ENCODE assay signal across 8 mouse cellular contexts in genomic region chr5:122990411-122991160, GRCm38 (mm10). TPM values are rescaled to one million over a fixed set of nuclear protein-coding genes. Genes with fewer than 3 reads are reported as not detected.
DNase-seq lines count a peak whose midpoint lies in the region; ATAC-seq lines count a peak whose summit lies in the region.

No protein-coding gene starts in this region.

- intact Hi-C loops in heart, postnatal 25 days (cut with DNase I) = no loop called here

- H3K9me3 ChIP-seq in embryonic facial prominence, embryonic 13.5 days = no peaks in the 10 kb centered on the region
- H3K9me3 ChIP-seq in limb, embryonic 13.5 days = no peaks in the 10 kb centered on the region
- no peaks in the 10 kb centered on the region for H3K9me3 ChIP-seq in neural tube, embryonic 11.5 days (ENCODE audit: control insufficient read depth, low read length)

- peaks cover 55% of the 10 kb centered on the region for H3K4me1 ChIP-seq in embryonic facial prominence, embryonic 13.5 days
- peaks cover 61% of the 10 kb centered on the region for H3K4me1 ChIP-seq in limb, embryonic 13.5 days
- peaks cover 39% of the 10 kb centered on the region for H3K4me1 ChIP-seq in neural tube, embryonic 11.5 days (ENCODE audit: control insufficient read depth, insufficient read depth, low read length)

- H3K36me3 ChIP-seq in embryonic facial prominence, embryonic 13.5 days = no peaks in the 10 kb centered on the region
- no peaks in the 10 kb centered on the region for H3K36me3 ChIP-seq in limb, embryonic 13.5 days
- H3K36me3 ChIP-seq in neural tube, embryonic 11.5 days (ENCODE audit: control insufficient read depth, insufficient read depth, low read length) = no peaks in the 10 kb centered on the region

- no peak for ATAC-seq in embryonic facial prominence, embryonic 13.5 days (ENCODE audit: insufficient number of reproducible peaks, insufficient read depth, low FRiP score, low TSS enrichment, low read depth)
- no peak for ATAC-seq in limb, embryonic 13.5 days (ENCODE audit: low FRiP score, low read depth)
- ATAC-seq in neural tube, embryonic 11.5 days (ENCODE audit: insufficient read depth, low FRiP score, low TSS enrichment) = no peak

- no peaks in the 10 kb centered on the region; the same call in 1 of the 2 replicates for H3K27me3 ChIP-seq in embryonic facial prominence, embryonic 13.5 days
- no peaks in the 10 kb centered on the region for H3K27me3 ChIP-seq in limb, embryonic 13.5 days
- H3K27me3 ChIP-seq in neural tube, embryonic 11.5 days (ENCODE audit: control insufficient read depth, insufficient read depth, low read length) = no peaks in the 10 kb centered on the region

- peak overlapping the region; percentile 66 for H3K4me3 ChIP-seq in embryonic facial prominence, embryonic 13.5 days
- H3K4me3 ChIP-seq in limb, embryonic 13.5 days = peak overlapping the region; percentile 65
- H3K4me3 ChIP-seq in neural tube, embryonic 11.5 days (ENCODE audit: low read depth, low read length) = peak overlapping the region; percentile 68

- H3K27ac ChIP-seq in embryonic facial prominence, embryonic 13.5 days = no peak overlapping the region
- H3K27ac ChIP-seq in limb, embryonic 13.5 days = no peak overlapping the region
- 0 out of 2 replicates have a peak overlapping the region, but pooled peaks have one; percentile 24 for H3K27ac ChIP-seq in neural tube, embryonic 11.5 days (ENCODE audit: low read depth, low read length)

- no peak overlapping the region for H3K9ac ChIP-seq in embryonic facial prominence, embryonic 13.5 days
- peak overlapping the region; percentile 25; the same call in 1 of the 2 replicates for H3K9ac ChIP-seq in limb, embryonic 13.5 days
- H3K9ac ChIP-seq in neural tube, embryonic 11.5 days (ENCODE audit: low read length) = peak overlapping the region; percentile 78

- WGBS in embryonic facial prominence, embryonic 13.5 days = 25% methylated on average over 16 of the region's 16 CpGs
- WGBS in limb, embryonic 13.5 days = 17% methylated on average over 16 of the region's 16 CpGs
- WGBS in neural tube, embryonic 11.5 days = 5% methylated on average over 16 of the region's 16 CpGs

- peak; percentile 12 for DNase-seq in retina, postnatal 1 day
- DNase-seq in retina, embryonic 14.5 days (ENCODE audit: low spot score) = no peak
- peak; percentile 28 for DNase-seq in neural tube, embryonic 11.5 days (ENCODE audit: low spot score)
- DNase-seq in ovary, postnatal 36 days (ENCODE audit: low spot score) = no peak
- DNase-seq in gastrocnemius, adult 18-20 months (ENCODE audit: low spot score) = no peak
- no peak for DNase-seq in heart, postnatal 25 days (ENCODE audit: low spot score)

- peak overlapping the region; percentile 98 for H3K4me2 ChIP-seq in embryonic facial prominence, embryonic 13.5 days
- H3K4me2 ChIP-seq in limb, embryonic 13.5 days (replicated peaks) = peak overlapping the region; percentile 99
- H3K4me2 ChIP-seq in neural tube, embryonic 11.5 days (ENCODE audit: low read depth) = peak overlapping the region; percentile 95

RNA-seq across cellular contexts. Expression of gene Kdm2b, which starts 1.0 kb away (rescaled TPM):
- polyA plus RNA-seq in embryonic facial prominence, embryonic 13.5 days (2015; fragmentation: Nextera tagmentation; extraction: Ambion mirVana) = 61.6 and 61.9 TPM in 2 replicates
- 64.3 and 66.6 TPM in 2 replicates for polyA plus RNA-seq in limb, embryonic 13.5 days (2015; fragmentation: Nextera tagmentation; extraction: Ambion mirVana)
- 70.3 and 74.1 TPM in 2 replicates for polyA plus RNA-seq in neural tube, embryonic 11.5 days (2014; fragmentation: Nextera tagmentation; extraction: Ambion mirVana)
- total RNA-seq in gastrocnemius, adult 18-20 months (2021) = 10 to 100 TPM; 13.1 to 17.1 TPM
- total RNA-seq in heart, postnatal 25 days (2021) = 10 to 100 TPM; 15.4 to 16.8 TPM

RNA-seq across cellular contexts. Expression of gene Orai1, which starts 24.3 kb away (rescaled TPM):
- polyA plus RNA-seq in embryonic facial prominence, embryonic 13.5 days (2015; fragmentation: Nextera tagmentation; extraction: Ambion mirVana) = 10.4 and 12.5 TPM in 2 replicates
- 15.3 and 15.5 TPM in 2 replicates for polyA plus RNA-seq in limb, embryonic 13.5 days (2015; fragmentation: Nextera tagmentation; extraction: Ambion mirVana)
- 8.5 and 8.7 TPM in 2 replicates for polyA plus RNA-seq in neural tube, embryonic 11.5 days (2014; fragmentation: Nextera tagmentation; extraction: Ambion mirVana)
- 10 to 100 TPM; 31.9 to 33.4 TPM for total RNA-seq in gastrocnemius, adult 18-20 months (2021)
- total RNA-seq in heart, postnatal 25 days (2021) = 10 to 100 TPM; 15.1 to 16.1 TPM

RNA-seq across cellular contexts. Expression of gene Morn3, which starts 56.2 kb away (rescaled TPM):
- polyA plus RNA-seq in embryonic facial prominence, embryonic 13.5 days (2015; fragmentation: Nextera tagmentation; extraction: Ambion mirVana) = not detected in 2 replicates
- polyA plus RNA-seq in limb, embryonic 13.5 days (2015; fragmentation: Nextera tagmentation; extraction: Ambion mirVana) = 0.92 TPM in 1 of 2 replicates, not detected in the other
- polyA plus RNA-seq in neural tube, embryonic 11.5 days (2014; fragmentation: Nextera tagmentation; extraction: Ambion mirVana) = not detected in 2 replicates
- total RNA-seq in gastrocnemius, adult 18-20 months (2021) = not detected
- not detected for total RNA-seq in heart, postnatal 25 days (2021)

Comparison
In these comparisons a context has a peak if more than half of its experiments do, and no peak if none do; other contexts are left out.
1. DNase-seq: peak in retina, postnatal 1 day (single experiment) and neural tube, embryonic 11.5 days (single experiment); none in retina, embryonic 14.5 days (single experiment), ovary, postnatal 36 days (single experiment), gastrocnemius, adult 18-20 months (single experiment) and heart, postnatal 25 days (single experiment).
2. Peak in every context shown above with its lines, with median percentiles within 50 percentile points of each other: H3K4me2 ChIP-seq and H3K4me3 ChIP-seq.